Mouse (Mus musculus) midbrain, embryonic 15.5 days (tissue): ENCODE measurements around the gene Gpc5. TPM values are rescaled to one million over a fixed set of nuclear protein-coding genes. Genes with fewer than 3 reads are reported as not detected.

Experiments
- ATAC-seq: fragments of 200-750 bp; cut with Nextera tagmentation; replicated peaks from 2 replicates; pipeline ENCODE4 v1.8.0; 2017; ENCODE audit warnings: moderate TSS enrichment
- H3K27ac ChIP-seq: fragments of 300-500 bp; sonication (generic); 2 replicates; pipeline ENCODE4 v1.5.1; 2015; ENCODE audit warnings: mild to moderate bottlenecking, inconsistent platforms
- H3K27me3 ChIP-seq: fragments of 300-500 bp; sonication (generic); replicated peaks from 2 replicates; pipeline ENCODE4 v1.6.1; 2015; ENCODE audit warnings: inconsistent platforms
- H3K36me3 ChIP-seq: fragments of 300-500 bp; sonication (generic); replicated peaks from 2 replicates; pipeline ENCODE4 v1.6.1; 2015; ENCODE audit warnings: inconsistent platforms
- H3K4me1 ChIP-seq: fragments of 300-500 bp; sonication (generic); 2 replicates; pipeline ENCODE4 v1.6.1; 2015; ENCODE audit warnings: inconsistent platforms
- H3K4me2 ChIP-seq: fragments of 300-500 bp; sonication (generic); 2 replicates; pipeline ENCODE4 v1.6.1; 2015; ENCODE audit warnings: inconsistent platforms, mild to moderate bottlenecking, moderate library complexity
- H3K4me3 ChIP-seq: fragments of 300-500 bp; sonication (generic); 2 replicates; pipeline ENCODE4 v1.5.1; 2015; ENCODE audit warnings: mild to moderate bottlenecking, inconsistent platforms
- H3K9ac ChIP-seq: fragments of 300-500 bp; sonication (generic); 2 replicates; pipeline ENCODE4 v1.6.1; 2015; ENCODE audit warnings: mild to moderate bottlenecking, inconsistent platforms
- H3K9me3 ChIP-seq: fragments of 300-500 bp; sonication (generic); 2 replicates; pipeline ENCODE4 v1.6.1; 2016; ENCODE audit warnings: inconsistent platforms
- WGBS: fragments of 180-500 bp; shearing (Covaris S2); methylation state at CpG from one replicate; pipeline ENCODE4 v1.1.7; 2015; ENCODE audit warnings: mixed read lengths; 5-methylcytosine and 5-hydroxymethylcytosine counted together
- microRNA counts: library from miRNA; unstranded; fragments of <30 nt; microRNA quantifications from one replicate; lab custom pipeline; 2016
- microRNA-seq: library from miRNA; unstranded; fragments of <30 nt; microRNA quantifications from one replicate; pipeline ENCODE4, GENCODE M21; 2016
- polyA plus RNA-seq: library from polyadenylated mRNA; unstranded; fragments of >200 nt; fragmentation: Nextera tagmentation; extraction: Ambion mirVana; gene quantifications from 2 replicates; pipeline ENCODE4 v1.2.1, GENCODE M21; 2015

Gene Gpc5
- polyA plus RNA-seq, 1 experiment from 2014 or later = 7.2 TPM

DNA sequence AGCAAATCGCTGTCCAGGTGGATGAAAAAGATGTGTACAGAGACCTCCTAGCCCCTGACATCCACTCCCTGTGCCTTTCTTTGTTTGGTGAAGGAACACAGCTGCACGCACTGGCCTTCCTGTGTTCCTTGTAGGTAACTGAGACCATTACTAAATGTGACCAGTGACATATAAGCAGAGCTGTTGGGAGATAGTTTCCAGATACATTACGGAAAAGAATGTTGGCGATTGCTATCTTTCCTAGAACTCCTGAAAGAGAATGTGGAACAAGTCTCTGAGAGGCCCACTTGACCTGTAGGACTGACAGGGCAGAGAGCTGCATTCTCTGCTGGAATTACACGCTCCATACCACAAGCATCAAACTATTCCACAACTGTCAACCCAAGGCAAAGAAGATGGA lies 1459.4 kb downstream of the Gpc5 start:
- Histone ChIP-seq H3K4me3 (no peak overlapping the region), H3K27me3 (no peaks in the 10 kb centered on the region), H3K4me2 (no peak overlapping the region), H3K9me3 (no peaks in the 10 kb centered on the region), H3K9ac (no peak overlapping the region), H3K36me3 (no peaks in the 10 kb centered on the region), H3K4me1 (no peaks in the 10 kb centered on the region), H3K27ac (no peak overlapping the region)
- ATAC-seq = no peak
- 76% methylated on average over 5 of the region's 5 CpGs for WGBS

DNA sequence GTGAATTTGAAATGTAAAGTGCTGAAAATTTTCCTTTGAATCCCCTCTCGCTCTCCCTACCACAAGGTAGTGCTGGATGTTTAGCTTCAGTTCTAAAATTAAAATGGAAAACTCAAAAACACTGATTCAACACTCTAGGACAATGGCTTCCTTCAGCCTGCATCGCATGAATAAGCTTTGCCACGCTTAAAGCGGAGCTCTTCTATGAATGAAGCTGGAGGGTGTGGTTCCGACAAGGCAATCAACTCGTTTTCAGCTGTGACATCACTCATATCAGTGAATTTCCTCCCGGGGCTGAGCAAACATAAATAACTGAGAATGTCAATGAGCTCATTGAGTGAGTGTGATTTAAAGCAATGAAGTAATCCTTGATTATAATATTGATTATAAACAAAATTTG lies 1461.3 kb downstream of the Gpc5 start:
- ATAC-seq = no peak
- Histone ChIP-seq H3K9ac (no peak overlapping the region), H3K27me3 (no peaks in the 10 kb centered on the region), H3K4me3 (no peak overlapping the region), H3K27ac (no peak overlapping the region), H3K9me3 (no peaks in the 10 kb centered on the region), H3K4me2 (no peak overlapping the region), H3K36me3 (no peaks in the 10 kb centered on the region), H3K4me1 (no peaks in the 10 kb centered on the region)
- 29% methylated on average over 7 of the region's 7 CpGs for WGBS

DNA sequence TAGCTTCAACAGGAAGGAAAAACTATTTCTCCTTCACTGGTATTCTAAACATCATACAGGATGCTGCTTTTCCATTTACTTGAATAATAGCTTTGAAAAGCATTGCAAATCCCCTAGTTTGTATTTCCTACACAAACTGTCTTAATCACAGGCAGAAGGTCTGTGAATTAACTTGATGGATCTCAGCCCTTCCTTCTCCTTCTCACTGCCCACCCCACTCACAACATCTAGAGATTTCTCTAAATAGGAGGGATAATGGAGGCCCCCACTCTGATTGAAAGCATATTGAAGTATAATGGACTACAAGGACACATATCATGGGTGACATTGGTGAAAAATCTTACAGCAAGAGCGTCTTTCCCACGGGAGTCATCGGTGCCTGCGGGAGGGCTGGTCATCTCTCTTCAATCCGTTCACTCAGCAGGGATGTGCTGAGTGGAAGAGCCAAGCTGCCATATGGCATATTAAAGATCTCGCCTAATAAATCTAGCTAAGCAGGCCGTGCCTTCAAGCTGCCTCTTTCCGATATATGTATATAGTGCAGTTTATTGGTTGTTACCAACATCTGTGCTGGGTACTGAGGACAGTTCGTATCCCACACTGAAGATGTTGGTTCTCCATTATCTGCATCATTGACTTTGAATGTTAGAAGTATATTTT lies 1466.3 kb downstream of the Gpc5 start:
- Histone ChIP-seq H3K9me3 (no peaks in the 10 kb centered on the region), H3K27ac (no peak overlapping the region), H3K4me3 (no peak overlapping the region), H3K9ac (no peak overlapping the region), H3K4me2 (no peak overlapping the region), H3K4me1 (no peaks in the 10 kb centered on the region), H3K27me3 (no peaks in the 10 kb centered on the region), H3K36me3 (no peaks in the 10 kb centered on the region)
- no peak for ATAC-seq
- WGBS = 77% methylated on average over 9 of the region's 9 CpGs

DNA sequence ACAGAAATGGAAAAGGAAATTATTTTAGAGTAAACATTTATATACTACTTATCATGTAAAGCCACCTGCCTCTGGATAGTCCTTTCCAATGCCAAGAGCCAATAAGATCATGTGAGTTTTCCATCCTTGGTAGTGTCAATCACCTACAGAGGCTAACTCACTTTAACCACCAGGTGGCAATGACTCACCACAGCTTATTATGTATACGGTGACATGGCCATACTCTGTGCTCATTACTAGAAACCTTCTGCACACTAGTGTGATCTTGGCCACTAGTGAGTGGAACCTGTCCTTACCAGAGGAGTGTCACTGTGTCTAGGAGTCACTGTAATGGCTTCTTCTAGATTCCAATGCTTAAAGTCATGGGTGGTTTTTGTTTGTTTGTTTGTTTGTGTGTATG lies 1468.0 kb downstream of the Gpc5 start:
- H3K36me3 ChIP-seq = no peaks in the 10 kb centered on the region
- no peaks in the 10 kb centered on the region for H3K27me3 ChIP-seq
- no peaks in the 10 kb centered on the region for H3K4me1 ChIP-seq
- H3K9me3 ChIP-seq = no peaks in the 10 kb centered on the region
- ATAC-seq = peak; percentile 74
- H3K4me2 ChIP-seq = no peak overlapping the region
- 48% methylated on average over 1 of the region's 1 CpGs for WGBS
- H3K27ac ChIP-seq = no peak overlapping the region
- H3K4me3 ChIP-seq = no peak overlapping the region
- H3K9ac ChIP-seq = no peak overlapping the region

MicroRNAs within 50 kb of the gene (microRNA counts, 519-probe panel; counts per million panel counts)
- 2,177 counts per million, percentile 28 among the panel's probes with 10 or more counts for microRNA mmu-miR-18a (lab: Ali Mortazavi, UCI)
- 4,589 counts per million, percentile 96 among the panel's probes with 10 or more counts for microRNA mmu-miR-19a (lab: Ali Mortazavi, UCI)
- microRNA mmu-miR-19b (lab: Ali Mortazavi, UCI) = 4,065 counts per million, percentile 91 among the panel's probes with 10 or more counts
- 4,846 counts per million, percentile 97 among the panel's probes with 10 or more counts for microRNA mmu-miR-20a+mmu-miR-20b (lab: Ali Mortazavi, UCI)
- microRNA mmu-miR-92a (lab: Ali Mortazavi, UCI) = not detected

Small RNA genes lying within 50 kb of the gene (microRNA-seq; reads per million reads assigned to microRNA genes)
- gene Mir17 (28,681 reads per million, percentile 98 among the genes with 10 or more reads in this experiment), gene Mir18 (4,048 reads per million, percentile 90 among the genes with 10 or more reads in this experiment), gene Mir19a (54.6 reads per million, percentile 48 among the genes with 10 or more reads in this experiment), gene Mir19b-1 (5.3 reads per million, percentile 23 among the genes with 10 or more reads in this experiment), gene Mir20a (9,309 reads per million, percentile 95 among the genes with 10 or more reads in this experiment), gene Mir92-1 (1,194 reads per million, percentile 81 among the genes with 10 or more reads in this experiment)
